Mouse (Mus musculus) testis, adult 2 months (tissue): Measurements from ENCODE around the gene 3110082I17Rik. TPM values are rescaled to one million over a fixed set of nuclear protein-coding genes. Genes with fewer than 3 reads are reported as not detected.

Experiments
- H3K27ac ChIP-seq: fragments of 200-500 bp; 2 replicates; pipeline ENCODE4 v1.5.1; 2012; ENCODE audit warnings: low read depth, low read length; ENCODE audit not compliant: control insufficient read depth, insufficient read depth
- H3K27me3 ChIP-seq: fragments of 200-500 bp; 2 replicates; pipeline ENCODE4 v1.6.1; 2012; ENCODE audit warnings: mild to moderate bottlenecking, low read length, moderate library complexity; ENCODE audit not compliant: control insufficient read depth, insufficient read depth
- H3K36me3 ChIP-seq: fragments of 200-500 bp; 2 replicates; pipeline ENCODE4 v1.6.1; 2012; ENCODE audit warnings: mild to moderate bottlenecking, low read length; ENCODE audit not compliant: control insufficient read depth, insufficient read depth
- H3K4me1 ChIP-seq: fragments of 200-500 bp; 2 replicates; pipeline ENCODE4 v1.6.1; 2012; ENCODE audit warnings: low read length; ENCODE audit not compliant: control insufficient read depth, insufficient read depth
- H3K4me3 ChIP-seq: fragments of 200-500 bp; 2 replicates; pipeline ENCODE4 v1.5.1; 2012; ENCODE audit warnings: low read depth, mild to moderate bottlenecking, low read length, moderate library complexity, mixed read lengths; ENCODE audit not compliant: control insufficient read depth
- CTCF ChIP-seq: fragments of 200-500 bp; IDR thresholded peaks from 2 replicates; pipeline ENCODE4 v1.5.1; 2012; ENCODE audit warnings: low read depth, mild to moderate bottlenecking, inconsistent platforms, low read length, moderate library complexity; ENCODE audit not compliant: control insufficient read depth, insufficient read depth, insufficient replicate concordance
- POLR2A ChIP-seq: fragments of 200-500 bp; IDR thresholded peaks from 2 replicates; pipeline ENCODE4 v1.6.1; 2012; ENCODE audit warnings: low read depth, mild to moderate bottlenecking, inconsistent platforms, low read length, moderate library complexity; ENCODE audit not compliant: control insufficient read depth
- polyA plus RNA-seq: library from polyadenylated mRNA; depleted of rRNA; stranded (reverse); fragments of >200 nt; gene quantifications from 2 replicates; pipeline ENCODE4 v1.2.3, GENCODE M21; 2012

Gene 3110082I17Rik
- polyA plus RNA-seq, 1 experiment: 14.9 TPM

- TF ChIP-seq POLR2A (no peak), CTCF (no peak)
- peaks cover 12% of the 10 kb centered on the region for H3K4me1 ChIP-seq
- H3K36me3 ChIP-seq: no peaks in the 10 kb centered on the region
- H3K27me3 ChIP-seq: no peaks in the 10 kb centered on the region
- H3K4me3 ChIP-seq: no peak overlapping the region
- H3K27ac ChIP-seq: no peak overlapping the region
These were observed 18.7 kb downstream of the 3110082I17Rik start for GRCm38 (mm10) chr5:139441726-139442018.

DNA sequence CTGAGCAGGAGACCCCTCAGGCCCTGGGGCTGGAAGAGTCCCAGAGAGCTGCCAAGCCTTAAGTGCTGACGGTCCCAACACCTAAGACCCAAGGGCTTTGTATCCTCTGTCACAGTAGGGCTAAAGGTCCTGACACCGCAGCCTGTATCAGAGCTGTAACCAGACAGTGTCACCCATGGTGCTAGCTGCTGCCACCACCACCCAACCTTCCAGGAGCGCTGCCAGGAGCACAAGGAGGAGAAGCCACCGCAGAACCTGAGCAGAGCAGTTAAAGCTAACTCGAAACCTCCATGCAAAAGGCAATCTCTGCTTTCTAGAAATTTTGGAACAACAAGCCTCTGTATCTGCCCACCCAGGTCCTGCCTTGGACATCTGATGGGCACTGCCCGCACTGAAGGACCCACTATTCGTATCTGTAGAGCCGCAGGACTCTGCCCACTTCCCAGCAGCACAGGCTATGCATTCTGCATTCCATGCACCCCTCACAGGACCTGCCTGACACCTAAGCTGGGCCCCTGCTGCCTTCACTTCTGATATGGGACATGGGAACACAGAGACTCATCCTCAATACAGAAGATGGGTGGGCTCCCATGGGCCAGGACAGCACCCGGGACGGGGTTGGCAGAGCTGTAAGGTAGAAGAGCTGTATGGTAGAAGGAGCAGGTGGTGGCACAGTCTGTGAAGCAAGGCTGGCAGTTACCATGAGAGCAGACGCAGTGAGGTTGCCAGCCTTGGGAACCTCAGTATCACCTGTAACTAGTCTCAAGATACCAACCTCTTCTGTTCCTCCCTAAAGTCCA, 19.2 kb downstream of the 3110082I17Rik start:
- H3K27ac ChIP-seq: no peak overlapping the region
- TF ChIP-seq POLR2A (no peak), CTCF (no peak)
- peaks cover 12% of the 10 kb centered on the region for H3K4me1 ChIP-seq
- H3K27me3 ChIP-seq: no peaks in the 10 kb centered on the region
- no peaks in the 10 kb centered on the region for H3K36me3 ChIP-seq
- no peak overlapping the region for H3K4me3 ChIP-seq

GRCm38 (mm10) chr5:139440451-139440850, 19.9 kb downstream of the 3110082I17Rik start:
- H3K36me3 ChIP-seq: no peaks in the 10 kb centered on the region
- H3K4me3 ChIP-seq: no peak overlapping the region
- peaks cover 8% of the 10 kb centered on the region for H3K4me1 ChIP-seq
- no peaks in the 10 kb centered on the region for H3K27me3 ChIP-seq
- no peak overlapping the region for H3K27ac ChIP-seq
- TF ChIP-seq CTCF: no peak
- no peak for TF ChIP-seq POLR2A

DNA sequence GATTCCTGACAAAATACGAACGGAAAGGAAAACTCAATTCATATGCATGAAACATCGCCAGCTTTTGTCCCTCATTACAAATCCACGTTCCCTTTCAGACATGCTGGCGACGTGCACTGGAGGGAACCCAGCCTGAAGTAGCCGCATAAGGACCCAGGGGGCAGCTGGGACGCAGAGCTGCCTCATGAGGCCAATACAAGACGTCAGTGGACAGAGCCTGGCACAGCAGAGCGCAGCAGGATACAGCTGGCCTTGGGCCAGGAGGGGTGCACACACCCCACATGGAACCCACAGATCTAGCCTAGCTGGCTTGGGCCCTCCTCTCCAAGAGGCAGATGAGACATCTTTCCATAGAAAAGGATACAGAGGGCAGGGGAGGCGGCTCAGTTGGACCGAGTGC, 21.9 kb downstream of the 3110082I17Rik start:
- Histone ChIP-seq H3K27ac (peak overlapping the region; percentile 77), H3K27me3 (no peaks in the 10 kb centered on the region), H3K4me3 (no peak overlapping the region), H3K36me3 (no peaks in the 10 kb centered on the region), H3K4me1 (peaks cover 17% of the 10 kb centered on the region)
- TF ChIP-seq CTCF: no peak
- no peak for TF ChIP-seq POLR2A

DNA sequence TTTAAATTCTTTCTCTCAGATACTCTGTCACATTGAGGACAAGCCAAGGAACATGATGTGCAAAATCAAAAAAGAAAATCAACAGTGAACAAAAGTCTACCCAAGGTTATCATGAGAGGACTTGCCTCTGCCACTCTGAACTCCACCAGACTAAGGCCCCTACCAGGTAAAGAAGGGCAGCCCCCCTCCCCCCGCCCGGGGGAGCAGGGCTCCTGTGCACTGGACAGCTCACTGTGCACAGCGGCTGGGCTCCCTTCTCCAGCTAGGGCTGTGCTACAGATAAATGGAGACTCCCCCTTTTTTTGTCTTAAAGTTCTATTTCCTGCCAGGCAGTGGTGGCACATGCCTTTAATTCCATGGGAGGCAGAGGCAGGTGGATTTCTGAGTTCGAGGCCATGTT, 22.6 kb downstream of the 3110082I17Rik start:
- peaks cover 17% of the 10 kb centered on the region for H3K4me1 ChIP-seq
- H3K27me3 ChIP-seq: no peaks in the 10 kb centered on the region
- peak overlapping the region; percentile 77 for H3K27ac ChIP-seq
- TF ChIP-seq CTCF (no peak), POLR2A (no peak)
- H3K36me3 ChIP-seq: no peaks in the 10 kb centered on the region
- no peak overlapping the region for H3K4me3 ChIP-seq

DNA sequence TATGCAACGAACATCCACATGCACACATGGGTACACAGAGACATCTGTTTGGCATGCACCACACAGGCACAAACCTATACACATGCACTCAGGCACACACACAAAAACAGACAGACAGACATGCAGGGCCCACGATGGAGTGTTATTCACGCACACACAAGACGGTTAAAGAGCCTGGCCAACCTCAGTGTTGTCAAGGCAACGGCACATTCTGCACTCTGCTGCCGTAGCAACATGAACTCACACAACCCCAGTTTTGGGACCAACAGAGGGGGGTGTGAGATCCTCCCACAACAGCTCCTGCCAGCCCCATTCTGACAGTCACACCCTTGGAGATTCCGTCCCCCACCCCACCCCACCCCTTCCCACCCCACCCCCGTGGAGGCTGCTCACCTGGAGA, 25.4 kb downstream of the 3110082I17Rik start:
- no peaks in the 10 kb centered on the region for H3K36me3 ChIP-seq
- no peak overlapping the region for H3K4me3 ChIP-seq
- peaks cover 17% of the 10 kb centered on the region for H3K4me1 ChIP-seq
- no peaks in the 10 kb centered on the region for H3K27me3 ChIP-seq
- TF ChIP-seq POLR2A: no peak
- no peak for TF ChIP-seq CTCF
- H3K27ac ChIP-seq: no peak overlapping the region

DNA sequence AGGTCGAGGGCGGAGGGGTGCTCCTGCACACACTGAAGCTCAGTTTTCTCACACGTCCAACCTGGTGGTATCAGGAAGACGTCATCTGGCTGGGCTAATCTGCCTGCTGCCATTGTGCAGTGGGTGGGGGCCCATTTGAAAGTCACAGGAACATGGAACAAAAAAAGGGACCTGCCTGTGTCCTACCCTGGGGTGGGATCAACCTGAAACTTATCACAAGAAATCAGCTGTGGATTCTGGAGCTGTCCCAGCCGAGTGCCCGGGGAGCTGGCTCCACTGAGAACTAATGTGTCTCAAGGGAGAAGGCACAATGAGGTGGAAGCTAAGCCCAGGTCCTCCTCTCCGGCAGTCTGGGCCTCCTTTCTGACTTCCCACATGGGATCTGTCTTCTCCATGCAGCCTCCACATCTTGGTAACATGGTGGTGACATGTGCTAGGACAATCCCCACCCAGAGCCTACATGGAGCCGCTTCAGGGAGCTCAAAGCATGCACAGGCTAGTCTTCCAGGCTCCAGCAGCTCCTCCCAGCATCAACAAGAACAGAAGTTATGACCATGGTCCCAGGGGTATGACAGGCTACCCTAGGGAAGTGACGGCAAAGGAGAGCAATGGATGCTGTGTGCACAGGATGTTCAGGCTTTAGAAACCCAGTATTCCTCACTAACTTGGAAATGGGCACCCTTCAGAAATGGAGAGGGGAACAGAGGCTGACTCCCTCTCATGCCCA, 26.3 kb downstream of the 3110082I17Rik start:
- Histone ChIP-seq H3K27me3 (no peaks in the 10 kb centered on the region), H3K4me1 (peaks cover 17% of the 10 kb centered on the region), H3K36me3 (no peaks in the 10 kb centered on the region), H3K27ac (no peak overlapping the region), H3K4me3 (no peak overlapping the region)
- TF ChIP-seq CTCF (no peak), POLR2A (no peak)
